ENCODE assay signal across 20 mouse cellular contexts in the genomic region with DNA sequence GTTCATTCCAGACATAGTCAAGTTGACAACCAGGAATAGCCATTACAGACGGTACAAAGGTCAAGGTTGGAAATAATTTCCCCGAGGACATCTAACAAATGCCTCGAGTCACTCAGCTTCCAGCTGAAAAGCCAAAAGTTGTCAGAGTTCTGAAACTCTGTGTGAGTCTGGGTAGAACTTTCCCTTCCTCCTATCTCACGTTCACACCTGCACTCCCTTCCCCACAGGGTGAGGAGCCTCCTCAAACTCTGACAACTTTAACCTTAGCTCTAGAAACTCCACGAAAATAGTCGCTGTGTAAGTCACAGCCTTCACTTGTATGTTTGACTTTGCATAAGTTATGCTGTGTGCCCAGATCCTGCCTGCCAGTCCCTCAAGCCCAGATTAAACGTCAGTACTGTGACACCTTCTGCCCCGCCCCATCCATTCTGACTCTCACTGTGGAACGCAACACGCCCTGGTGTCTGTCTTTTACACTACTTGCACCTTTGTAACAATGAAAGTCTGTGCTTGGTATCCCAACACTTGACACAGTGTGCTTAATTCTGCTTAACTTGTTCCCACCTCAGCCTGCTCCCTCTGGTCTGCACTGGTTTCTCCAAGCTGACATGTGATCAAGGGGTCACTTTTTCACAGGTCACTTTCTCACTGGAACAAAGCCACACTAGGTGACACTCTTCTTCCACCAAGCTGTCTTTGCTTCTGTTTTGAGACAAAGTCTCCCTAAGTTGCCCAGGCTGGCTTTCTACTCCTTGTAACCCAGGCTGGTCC. TPM values are rescaled to one million over a fixed set of nuclear protein-coding genes. Genes with fewer than 3 reads are reported as not detected.
DNase-seq lines count a peak whose midpoint lies in the region; ATAC-seq lines count a peak whose summit lies in the region.
"Had no signal": no experiment of that assay in that cellular context is flagged by ENCODE, and none has a peak within 500 bp of the region (broad histone marks: within the 10 kb centered on the region; RNA-seq: fewer than 3 reads in every experiment).

No protein-coding gene starts in this region.

- no peaks in the 10 kb centered on the region for H3K9me3 ChIP-seq in limb, embryonic 12.5 days
- H3K9me3 ChIP-seq in limb, embryonic 10.5 days (replicated peaks) = no peaks in the 10 kb centered on the region
- H3K9me3 ChIP-seq in intestine, embryonic 15.5 days = no peaks in the 10 kb centered on the region
- H3K9me3 ChIP-seq: forebrain, embryonic 15.5 days had no signal

- peaks cover 7% of the 10 kb centered on the region; the same call in 1 of the 2 replicates for H3K27me3 ChIP-seq in limb, embryonic 12.5 days
- H3K27me3 ChIP-seq in limb, embryonic 10.5 days (ENCODE audit: low read depth, poor library complexity, severe bottlenecking) = peaks cover 10% of the 10 kb centered on the region; the same call in 1 of the 2 replicates
- no peaks in the 10 kb centered on the region for H3K27me3 ChIP-seq in intestine, embryonic 15.5 days (replicated peaks)
- H3K27me3 ChIP-seq: forebrain, embryonic 15.5 days; Patski had no signal

- peaks cover 22% of the 10 kb centered on the region for H3K4me1 ChIP-seq in limb, embryonic 12.5 days (replicated peaks)
- peaks cover 12% of the 10 kb centered on the region for H3K4me1 ChIP-seq in limb, embryonic 10.5 days
- H3K4me1 ChIP-seq in intestine, embryonic 15.5 days (replicated peaks) = peaks cover 6% of the 10 kb centered on the region; the same call in 1 of the 2 replicates

- ATAC-seq in limb, embryonic 12.5 days (ENCODE audit: insufficient number of reproducible peaks, insufficient read depth, low FRiP score, low TSS enrichment, low read depth) = no peak
- ATAC-seq in intestine, embryonic 15.5 days = peak; percentile 41; the same call in 1 of the 2 replicates
- ATAC-seq in neutrophil, adult 5-6 weeks (ENCODE audit: extremely low read depth, insufficient number of reproducible peaks, low FRiP score, poor library complexity, severe bottlenecking) = peak; percentile 16; the same call in 1 of the 2 replicates
- no peak for ATAC-seq in activated CD4-positive, CD25-positive, alpha-beta regulatory T cell, adult 4 months
- ATAC-seq: forebrain, embryonic 15.5 days; liver, postnatal 0 days; Patski had no signal

- H3K27ac ChIP-seq in limb, embryonic 12.5 days = peak overlapping the region; percentile 42; the same call in 1 of the 2 replicates
- no peak overlapping the region for H3K27ac ChIP-seq in limb, embryonic 10.5 days
- H3K27ac ChIP-seq in intestine, embryonic 15.5 days = no peak overlapping the region
- H3K27ac ChIP-seq: forebrain, embryonic 15.5 days; macrophage had no signal

- DNase-seq in adrenal gland, postnatal 14 days = peak; percentile 46
- no peak for DNase-seq in adrenal gland, postnatal 4 days (ENCODE audit: low spot score in 2 of 2)
- DNase-seq in limb, embryonic 10.5 days (ENCODE audit: low spot score) = no peak
- no peak for DNase-seq in MN1 (ENCODE audit: low spot score)
- DNase-seq: cerebellum, postnatal 36 days; heart, adult 11 months; liver; liver, postnatal 0 days; retina, postnatal 1 day had no signal

- no peak overlapping the region for H3K9ac ChIP-seq in limb, embryonic 12.5 days (replicated peaks)
- H3K9ac ChIP-seq in intestine, embryonic 15.5 days = no peak overlapping the region
- H3K9ac ChIP-seq: forebrain, embryonic 15.5 days; liver, postnatal 0 days had no signal

- H3K4me3 ChIP-seq in limb, embryonic 12.5 days (replicated peaks) = no peak overlapping the region
- no peak overlapping the region for H3K4me3 ChIP-seq in limb, embryonic 10.5 days
- H3K4me3 ChIP-seq in intestine, embryonic 15.5 days (replicated peaks) = no peak overlapping the region
- H3K4me3 ChIP-seq: erythroblast, embryonic 14.5 days; forebrain, embryonic 15.5 days; myocyte had no signal

- no peaks in the 10 kb centered on the region for H3K36me3 ChIP-seq in limb, embryonic 12.5 days
- H3K36me3 ChIP-seq in limb, embryonic 10.5 days = no peaks in the 10 kb centered on the region
- H3K36me3 ChIP-seq in intestine, embryonic 15.5 days = no peaks in the 10 kb centered on the region
- H3K36me3 ChIP-seq: forebrain, embryonic 15.5 days had no signal

- 45% methylated on average over 10 of the region's 10 CpGs for WGBS in limb, embryonic 12.5 days
- WGBS in limb, embryonic 10.5 days = 55% methylated on average over 10 of the region's 10 CpGs
- WGBS in intestine, embryonic 15.5 days = 35% methylated on average over 10 of the region's 10 CpGs

- H3K4me2 ChIP-seq in limb, embryonic 12.5 days = no peak overlapping the region
- H3K4me2 ChIP-seq in intestine, embryonic 15.5 days (replicated peaks) = no peak overlapping the region
- H3K4me2 ChIP-seq: forebrain, embryonic 15.5 days had no signal

RNA-seq across cellular contexts. Expression of gene H2-Oa, which starts 6.8 kb away (rescaled TPM):
- total RNA-seq in adrenal gland, postnatal 14 days (2021) = 0.33 and 4.1 TPM in 2 replicates
- total RNA-seq in adrenal gland, postnatal 4 days (2021) = under 1 TPM in 1 of 2 experiments, not detected in 1; 0.31 TPM
- polyA plus RNA-seq in limb, embryonic 12.5 days (2016; fragmentation: Nextera tagmentation; extraction: Ambion mirVana) = 0.71 and 0.86 TPM in 2 replicates
- 0.31 and 0.66 TPM in 2 replicates for polyA plus RNA-seq in limb, embryonic 10.5 days (2016; fragmentation: Nextera tagmentation; extraction: Ambion mirVana)
- polyA plus RNA-seq in intestine, embryonic 15.5 days (2015; fragmentation: Nextera tagmentation; extraction: Ambion mirVana) = 0.66 and 0.85 TPM in 2 replicates
- 119 and 138 TPM in 2 replicates for total RNA-seq in neutrophil, adult 5-6 weeks (2017)
- 10 to 100 TPM; 42.9 to 45.4 TPM for polyA plus RNA-seq in activated CD4-positive, CD25-positive, alpha-beta regulatory T cell, adult 4 months (2017; shearing (Covaris generic))
- polyA plus RNA-seq: heart, embryonic 14.5 days; midbrain, embryonic 14.5 days; Patski had no signal

RNA-seq across cellular contexts. Expression of gene H2-DMa, which starts 20.4 kb away (rescaled TPM):
- 8.0 and 18.8 TPM in 2 replicates for total RNA-seq in adrenal gland, postnatal 14 days (2021)
- 10 to 100 TPM; 11.2 to 11.7 TPM for total RNA-seq in adrenal gland, postnatal 4 days (2021)
- polyA plus RNA-seq in limb, embryonic 12.5 days (2016; fragmentation: Nextera tagmentation; extraction: Ambion mirVana) = 11.1 and 13.2 TPM in 2 replicates
- polyA plus RNA-seq in limb, embryonic 10.5 days (2016; fragmentation: Nextera tagmentation; extraction: Ambion mirVana) = 4.2 and 5.3 TPM in 2 replicates
- polyA plus RNA-seq in intestine, embryonic 15.5 days (2015; fragmentation: Nextera tagmentation; extraction: Ambion mirVana) = 11.3 and 13.4 TPM in 2 replicates
- 221 and 234 TPM in 2 replicates for total RNA-seq in neutrophil, adult 5-6 weeks (2017)
- 100 to 1,000 TPM; 152 to 211 TPM for polyA plus RNA-seq in activated CD4-positive, CD25-positive, alpha-beta regulatory T cell, adult 4 months (2017; shearing (Covaris generic))

RNA-seq across cellular contexts. Expression of gene Brd2, which starts 23.5 kb away (rescaled TPM):
- total RNA-seq in adrenal gland, postnatal 14 days (2021) = 198 and 203 TPM in 2 replicates
- total RNA-seq in adrenal gland, postnatal 4 days (2021) = 100 to 1,000 TPM; 225 to 226 TPM
- polyA plus RNA-seq in limb, embryonic 12.5 days (2016; fragmentation: Nextera tagmentation; extraction: Ambion mirVana) = 129 and 134 TPM in 2 replicates
- 140 and 145 TPM in 2 replicates for polyA plus RNA-seq in limb, embryonic 10.5 days (2016; fragmentation: Nextera tagmentation; extraction: Ambion mirVana)
- polyA plus RNA-seq in intestine, embryonic 15.5 days (2015; fragmentation: Nextera tagmentation; extraction: Ambion mirVana) = 88.2 and 90.7 TPM in 2 replicates
- 714 and 721 TPM in 2 replicates for total RNA-seq in neutrophil, adult 5-6 weeks (2017)
- 100 to 1,000 TPM in 1 of 2 experiments, 10 to 100 TPM in 1; 99.8 to 116 TPM for polyA plus RNA-seq in activated CD4-positive, CD25-positive, alpha-beta regulatory T cell, adult 4 months (2017; shearing (Covaris generic))

RNA-seq across cellular contexts. Expression of gene H2-DMb2, which starts 44.2 kb away (rescaled TPM):
- total RNA-seq in adrenal gland, postnatal 14 days (2021) = 2.7 and 17.0 TPM in 2 replicates
- total RNA-seq in adrenal gland, postnatal 4 days (2021) = 1 to 10 TPM; 1.2 to 3.0 TPM
- polyA plus RNA-seq in limb, embryonic 12.5 days (2016; fragmentation: Nextera tagmentation; extraction: Ambion mirVana) = 0.30 and 0.32 TPM in 2 replicates
- polyA plus RNA-seq in limb, embryonic 10.5 days (2016; fragmentation: Nextera tagmentation; extraction: Ambion mirVana) = 0.18 and 0.40 TPM in 2 replicates
- polyA plus RNA-seq in intestine, embryonic 15.5 days (2015; fragmentation: Nextera tagmentation; extraction: Ambion mirVana) = 0.68 and 0.83 TPM in 2 replicates
- 699 and 729 TPM in 2 replicates for total RNA-seq in neutrophil, adult 5-6 weeks (2017)
- polyA plus RNA-seq in activated CD4-positive, CD25-positive, alpha-beta regulatory T cell, adult 4 months (2017; shearing (Covaris generic)) = 10 to 100 TPM in 1 of 2 experiments, 1 to 10 TPM in 1; 4.8 to 19.7 TPM
- polyA plus RNA-seq: erythroblast, embryonic 14.5 days; myocyte had no signal

RNA-seq across cellular contexts. Expression of gene H2-DMb1, which starts 54.0 kb away (rescaled TPM):
- 3.6 and 8.3 TPM in 2 replicates for total RNA-seq in adrenal gland, postnatal 14 days (2021)
- total RNA-seq in adrenal gland, postnatal 4 days (2021) = 1 to 10 TPM; 1.9 to 3.8 TPM
- 1.2 and 1.3 TPM in 2 replicates for polyA plus RNA-seq in limb, embryonic 12.5 days (2016; fragmentation: Nextera tagmentation; extraction: Ambion mirVana)
- polyA plus RNA-seq in limb, embryonic 10.5 days (2016; fragmentation: Nextera tagmentation; extraction: Ambion mirVana) = 0.18 and 0.51 TPM in 2 replicates
- polyA plus RNA-seq in intestine, embryonic 15.5 days (2015; fragmentation: Nextera tagmentation; extraction: Ambion mirVana) = 3.2 TPM in 2 replicates
- total RNA-seq in neutrophil, adult 5-6 weeks (2017) = 278 and 300 TPM in 2 replicates
- polyA plus RNA-seq in activated CD4-positive, CD25-positive, alpha-beta regulatory T cell, adult 4 months (2017; shearing (Covaris generic)) = 1 to 10 TPM; 1.9 to 3.7 TPM
- polyA plus RNA-seq: erythroblast, embryonic 14.5 days; myocyte had no signal

Comparison
In these comparisons a context has a peak if more than half of its experiments do, and no peak if none do; other contexts are left out.
1. ATAC-seq: peak in intestine, embryonic 15.5 days (single experiment) and neutrophil, adult 5-6 weeks (single experiment); none in limb, embryonic 12.5 days (single experiment) and activated CD4-positive, CD25-positive, alpha-beta regulatory T cell, adult 4 months (single experiment).
2. RNA of gene H2-Oa, which starts 6.8 kb away (polyA plus RNA-seq): 42.9 to 45.4 TPM in activated CD4-positive, CD25-positive, alpha-beta regulatory T cell, adult 4 months; 0.66 to 0.85 TPM in intestine, embryonic 15.5 days, 0.71 to 0.86 TPM in limb, embryonic 12.5 days and 0.31 to 0.66 TPM in limb, embryonic 10.5 days; every median in the first group is over 10 times any median in the second.
3. RNA of gene H2-DMa, which starts 20.4 kb away (polyA plus RNA-seq): 152 to 211 TPM in activated CD4-positive, CD25-positive, alpha-beta regulatory T cell, adult 4 months; 11.3 to 13.4 TPM in intestine, embryonic 15.5 days, 11.1 to 13.2 TPM in limb, embryonic 12.5 days and 4.2 to 5.3 TPM in limb, embryonic 10.5 days; every median in the first group is over 10 times any median in the second.